Mouse (Mus musculus): Measurements from ENCODE around the gene Gpr180. TPM values are rescaled to one million over a fixed set of nuclear protein-coding genes. Genes with fewer than 3 reads are reported as not detected.

The Gpr180 gene
- polyA plus RNA-seq, 2 experiments: 5.8 to 9.9 TPM

GRCm38 (mm10) chr14:118175694-118176085 lies 38.7 kb downstream of the Gpr180 start:
- Histone ChIP-seq H3K27ac (no peak overlapping the region), H3K9ac (replicated peaks) (no peak overlapping the region), H3K4me3 (ENCODE audit: insufficient read depth in 1 of 2, low read depth in 2 of 2, low read length in 2 of 2) (no peak overlapping the region), H3K27me3 (ENCODE audit: control insufficient read depth, insufficient read depth, low read length) (no peaks in the 10 kb centered on the region), H3K4me2 (ENCODE audit: low read depth) (no peak overlapping the region), H3K9me3 (ENCODE audit: control insufficient read depth, low read length) (no peaks in the 10 kb centered on the region), H3K36me3 (replicated peaks; ENCODE audit: control insufficient read depth, insufficient read depth, low read depth) (no peaks in the 10 kb centered on the region), H3K4me1 (replicated peaks; ENCODE audit: control insufficient read depth in 2 of 2, insufficient read depth in 2 of 2, low read length in 1 of 2) (peaks cover 0 to 6% of the 10 kb centered on the region in 2 experiments; a peak in 2 of 4 replicates)
- no peak for DNase-seq (ENCODE audit: low read depth in 3 of 3, low spot score in 3 of 3)
- WGBS (ENCODE audit: insufficient replicate concordance): 72% methylated on average over 12 of the region's 12 CpGs
- ATAC-seq (ENCODE audit: insufficient read depth): no peak
- TF ChIP-seq EP300 (IDR thresholded peaks at IDR 0.05; ENCODE audit: low read depth) (no peak), CTCF (IDR thresholded peaks at IDR 0.05; ENCODE audit: low read depth) (no peak)

DNA sequence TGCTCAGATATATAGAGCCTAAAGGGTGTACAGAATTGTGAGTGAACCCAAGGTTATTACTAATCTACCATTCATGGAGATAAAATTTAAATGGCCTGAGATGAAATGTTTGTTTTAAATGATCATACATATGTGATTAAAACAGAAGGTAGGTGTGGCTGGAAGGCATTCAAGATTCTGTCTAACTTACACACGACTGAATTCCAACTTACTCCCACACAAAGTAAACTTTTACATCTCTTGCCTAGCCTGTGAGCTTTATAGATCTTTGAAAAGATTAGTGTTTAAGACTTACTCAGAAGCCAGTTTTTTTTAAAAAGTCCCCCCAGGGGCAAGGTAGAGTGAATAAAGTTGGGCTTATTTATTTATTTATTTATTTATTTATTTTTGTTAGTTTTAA lies 42.3 kb downstream of the Gpr180 start:
- Histone ChIP-seq H3K4me3 (ENCODE audit: insufficient read depth in 1 of 2, low read depth in 2 of 2, low read length in 2 of 2) (no peak overlapping the region), H3K27ac (no peak overlapping the region), H3K9me3 (ENCODE audit: control insufficient read depth, low read length) (no peaks in the 10 kb centered on the region), H3K4me2 (ENCODE audit: low read depth) (no peak overlapping the region), H3K36me3 (replicated peaks; ENCODE audit: control insufficient read depth, insufficient read depth, low read depth) (no peaks in the 10 kb centered on the region), H3K9ac (replicated peaks) (no peak overlapping the region), H3K27me3 (ENCODE audit: control insufficient read depth, insufficient read depth, low read length) (no peaks in the 10 kb centered on the region), H3K4me1 (replicated peaks; ENCODE audit: control insufficient read depth in 2 of 2, insufficient read depth in 2 of 2, low read length in 1 of 2) (peaks cover 0 to 6% of the 10 kb centered on the region in 2 experiments; a peak in 2 of 4 replicates)
- ATAC-seq (ENCODE audit: insufficient read depth): no peak
- no peak for DNase-seq (ENCODE audit: low read depth in 3 of 3, low spot score in 3 of 3)
- 39% methylated on average over 1 of the region's 1 CpGs for whole genome bisulfite sequencing (ENCODE audit: insufficient replicate concordance)
- TF ChIP-seq EP300 (IDR thresholded peaks at IDR 0.05; ENCODE audit: low read depth) (no peak), CTCF (IDR thresholded peaks at IDR 0.05; ENCODE audit: low read depth) (no peak)

DNA sequence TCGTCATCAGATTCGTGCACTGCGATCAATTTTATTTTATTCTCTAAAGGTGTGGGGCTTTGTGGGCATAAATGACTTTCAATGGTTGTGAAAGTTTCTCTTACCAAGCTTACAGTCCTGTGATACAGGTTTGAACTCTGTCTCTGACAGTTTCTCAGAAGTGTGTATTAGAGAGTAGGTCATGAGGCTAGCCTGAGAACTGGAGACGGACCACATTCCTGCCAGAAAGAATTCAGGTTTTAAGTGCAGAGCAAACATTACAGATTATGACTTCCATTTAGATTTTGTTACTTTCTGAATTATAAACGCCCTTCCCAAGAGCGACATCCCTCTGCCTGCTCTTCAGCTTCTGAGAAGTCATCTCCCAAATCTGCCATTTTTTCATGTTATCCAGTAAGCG lies 42.7 kb downstream of the Gpr180 start:
- TF ChIP-seq EP300 (IDR thresholded peaks at IDR 0.05; ENCODE audit: low read depth): no peak
- TF ChIP-seq CTCF (IDR thresholded peaks at IDR 0.05; ENCODE audit: low read depth): no peak
- peak overlapping the region in 1 of 2 experiments; percentile 59; a peak in 2 of 4 replicates for H3K4me3 ChIP-seq (ENCODE audit: insufficient read depth in 1 of 2, low read depth in 2 of 2, low read length in 2 of 2)
- H3K27me3 ChIP-seq (ENCODE audit: control insufficient read depth, insufficient read depth, low read length): no peaks in the 10 kb centered on the region
- H3K36me3 ChIP-seq (replicated peaks; ENCODE audit: control insufficient read depth, insufficient read depth, low read depth): no peaks in the 10 kb centered on the region
- no peak for ATAC-seq (ENCODE audit: insufficient read depth)
- peak overlapping the region; percentile 86 for H3K4me2 ChIP-seq (ENCODE audit: low read depth)
- H3K9ac ChIP-seq (replicated peaks): peak overlapping the region; percentile 60
- H3K27ac ChIP-seq: no peak overlapping the region
- peaks cover 0 to 6% of the 10 kb centered on the region in 2 experiments; a peak in 2 of 4 replicates for H3K4me1 ChIP-seq (replicated peaks; ENCODE audit: control insufficient read depth in 2 of 2, insufficient read depth in 2 of 2, low read length in 1 of 2)
- DNase-seq (ENCODE audit: low read depth in 3 of 3, low spot score in 3 of 3): no peak
- H3K9me3 ChIP-seq (ENCODE audit: control insufficient read depth, low read length): no peaks in the 10 kb centered on the region
- WGBS (ENCODE audit: insufficient replicate concordance): 40% methylated on average over 7 of the region's 7 CpGs

DNA sequence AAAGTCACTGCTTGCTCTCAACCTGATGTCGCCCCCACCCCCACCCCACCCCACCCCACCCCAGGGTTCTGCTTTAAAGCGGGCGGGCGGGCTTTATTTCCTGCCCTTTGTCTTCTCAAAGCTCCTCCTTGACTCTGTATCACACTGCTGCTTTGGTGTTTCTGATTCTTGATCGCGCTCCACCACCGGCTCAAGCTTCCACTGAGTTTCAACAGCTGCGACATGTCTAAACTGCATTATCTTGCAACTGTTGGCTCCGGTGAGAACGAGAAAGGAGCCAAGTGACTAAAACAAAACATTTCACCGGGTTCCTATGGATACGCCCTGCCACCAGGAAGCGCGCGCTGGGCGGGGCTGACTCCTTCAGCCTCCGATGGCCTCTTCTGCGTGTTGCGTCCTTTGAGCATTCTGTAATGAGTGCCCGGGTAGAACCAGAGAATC lies 43.2 kb downstream of the Gpr180 start:
- peaks cover 0 to 6% of the 10 kb centered on the region in 2 experiments; a peak in 2 of 4 replicates for H3K4me1 ChIP-seq (replicated peaks; ENCODE audit: control insufficient read depth in 2 of 2, insufficient read depth in 2 of 2, low read length in 1 of 2)
- DNase-seq (ENCODE audit: low read depth in 3 of 3, low spot score in 3 of 3): peak; percentile 50 to 61 (median 54)
- peak overlapping the region; percentile 60 for H3K9ac ChIP-seq (replicated peaks)
- peak; percentile 88 for ATAC-seq (ENCODE audit: insufficient read depth)
- H3K27ac ChIP-seq: no peak overlapping the region
- H3K27me3 ChIP-seq (ENCODE audit: control insufficient read depth, insufficient read depth, low read length): no peaks in the 10 kb centered on the region
- 0% methylated on average over 20 of the region's 20 CpGs for WGBS (ENCODE audit: insufficient replicate concordance)
- H3K36me3 ChIP-seq (replicated peaks; ENCODE audit: control insufficient read depth, insufficient read depth, low read depth): no peaks in the 10 kb centered on the region
- H3K9me3 ChIP-seq (ENCODE audit: control insufficient read depth, low read length): no peaks in the 10 kb centered on the region
- peak overlapping the region; percentile 86 for H3K4me2 ChIP-seq (ENCODE audit: low read depth)
- H3K4me3 ChIP-seq (ENCODE audit: insufficient read depth in 1 of 2, low read depth in 2 of 2, low read length in 2 of 2): peak overlapping the region; percentile 59 to 95
- TF ChIP-seq EP300 (IDR thresholded peaks at IDR 0.05; ENCODE audit: low read depth): no peak
- no peak for TF ChIP-seq CTCF (IDR thresholded peaks at IDR 0.05; ENCODE audit: low read depth)

GRCm38 (mm10) chr14:118180711-118181177 lies 43.8 kb downstream of the Gpr180 start:
- TF ChIP-seq EP300 (IDR thresholded peaks at IDR 0.05; ENCODE audit: low read depth) (no peak), CTCF (IDR thresholded peaks at IDR 0.05; ENCODE audit: low read depth) (no peak)
- H3K4me3 ChIP-seq (ENCODE audit: insufficient read depth in 1 of 2, low read depth in 2 of 2, low read length in 2 of 2): peak overlapping the region; percentile 59 to 95
- 10% methylated on average over 10 of the region's 10 CpGs for WGBS (ENCODE audit: insufficient replicate concordance)
- H3K9ac ChIP-seq (replicated peaks): peak overlapping the region; percentile 60; the same call in 1 of the 2 replicates
- peak overlapping the region; percentile 86 for H3K4me2 ChIP-seq (ENCODE audit: low read depth)
- ATAC-seq (ENCODE audit: insufficient read depth) (peak; percentile 75; the same call in 1 of the 2 replicates), DNase-seq (ENCODE audit: low read depth in 3 of 3, low spot score in 3 of 3) (peak in 1 of 3 experiments; percentile 17)
- H3K9me3 ChIP-seq (ENCODE audit: control insufficient read depth, low read length): no peaks in the 10 kb centered on the region
- H3K4me1 ChIP-seq (replicated peaks; ENCODE audit: control insufficient read depth in 2 of 2, insufficient read depth in 2 of 2, low read length in 1 of 2): peaks cover 0 to 6% of the 10 kb centered on the region in 2 experiments; a peak in 2 of 4 replicates
- H3K27ac ChIP-seq: peak overlapping the region; percentile 29; the same call in 1 of the 2 replicates
- H3K36me3 ChIP-seq (replicated peaks; ENCODE audit: control insufficient read depth, insufficient read depth, low read depth): no peaks in the 10 kb centered on the region
- no peaks in the 10 kb centered on the region for H3K27me3 ChIP-seq (ENCODE audit: control insufficient read depth, insufficient read depth, low read length)
